Mouse (Mus musculus) hindbrain, embryonic 11.5 days (tissue): ENCODE measurements around the gene D930020B18Rik. TPM values are rescaled to one million over a fixed set of nuclear protein-coding genes. Genes with fewer than 3 reads are reported as not detected.

Experiments
- ATAC-seq: fragments of 200-750 bp; cut with Nextera tagmentation; 2 replicates; pipeline ENCODE4 v1.8.0; 2017; ENCODE audit warnings: mild to moderate bottlenecking, moderate TSS enrichment, moderate library complexity; ENCODE audit not compliant: low FRiP score
- DNase-seq: peaks from one replicate; pipeline ENCODE4 v3.0.0-alpha.2; 2015; ENCODE audit warnings: low spot score
- H3K27ac ChIP-seq: fragments of 300-500 bp; sonication (generic); 2 replicates; pipeline ENCODE4 v1.5.1; 2014; ENCODE audit warnings: mild to moderate bottlenecking, low read depth, low read length
- H3K27me3 ChIP-seq: fragments of 300-500 bp; sonication (generic); 2 replicates; pipeline ENCODE4 v1.6.1; 2014; ENCODE audit warnings: mild to moderate bottlenecking, low read length, moderate library complexity, mixed read lengths; ENCODE audit not compliant: control insufficient read depth, insufficient read depth
- H3K36me3 ChIP-seq: fragments of 300-500 bp; sonication (generic); 2 replicates; pipeline ENCODE4 v1.6.1; 2014; ENCODE audit warnings: mild to moderate bottlenecking, low read length, moderate library complexity, mixed read lengths; ENCODE audit not compliant: control insufficient read depth, insufficient read depth
- H3K4me1 ChIP-seq: fragments of 300-500 bp; sonication (generic); replicated peaks from 2 replicates; pipeline ENCODE4 v1.6.1; 2014; ENCODE audit warnings: low read length, mixed read lengths; ENCODE audit not compliant: control insufficient read depth, insufficient read depth
- H3K4me2 ChIP-seq: fragments of 300-500 bp; sonication (generic); replicated peaks from 2 replicates; pipeline ENCODE4 v1.6.1; 2014; ENCODE audit warnings: mild to moderate bottlenecking, low read depth, low read length
- H3K4me3 ChIP-seq: fragments of 300-500 bp; sonication (generic); 2 replicates; pipeline ENCODE4 v1.5.1; 2014; ENCODE audit warnings: low read depth, low read length
- H3K9ac ChIP-seq: fragments of 300-500 bp; sonication (generic); 2 replicates; pipeline ENCODE4 v1.6.1; 2014; ENCODE audit warnings: low read depth, low read length
- H3K9me3 ChIP-seq: fragments of 300-500 bp; sonication (generic); 2 replicates; pipeline ENCODE4 v1.6.1; 2016; ENCODE audit warnings: low read length; ENCODE audit not compliant: control insufficient read depth
- WGBS: fragments of 180-500 bp; shearing (Covaris S2); extraction: QIAGEN DNeasy Blood & Tissue Kit; methylation state at CpG from one replicate; pipeline ENCODE4 v1.1.7; 2014; 5-methylcytosine and 5-hydroxymethylcytosine counted together
- polyA plus RNA-seq: library from polyadenylated mRNA; unstranded; fragments of >200 nt; fragmentation: Nextera tagmentation; extraction: Ambion mirVana; gene quantifications from 2 replicates; pipeline ENCODE4 v1.2.1, GENCODE M21; 2014

The D930020B18Rik gene
- polyA plus RNA-seq, 1 experiment from 2014 or later = 0.22 TPM

GRCm38 (mm10) chr10:121646294-121646693 is 4.9 kb downstream of the D930020B18Rik start:
- H3K27me3 ChIP-seq = peaks cover 21% of the 10 kb centered on the region
- H3K4me1 ChIP-seq = peaks cover 2% of the 10 kb centered on the region; the same call in 1 of the 2 replicates
- no peak overlapping the region for H3K9ac ChIP-seq
- DNase-seq (no peak), ATAC-seq (no peak)
- 77% methylated on average over 6 of the region's 6 CpGs for WGBS
- no peak overlapping the region for H3K4me3 ChIP-seq
- no peak overlapping the region for H3K4me2 ChIP-seq
- no peaks in the 10 kb centered on the region for H3K36me3 ChIP-seq
- H3K27ac ChIP-seq = no peak overlapping the region
- H3K9me3 ChIP-seq = no peaks in the 10 kb centered on the region

GRCm38 (mm10) chr10:121653079-121653478 is 11.7 kb downstream of the D930020B18Rik start:
- no peak for DNase-seq
- no peak overlapping the region for H3K4me3 ChIP-seq
- WGBS = 100% methylated on average over 1 of the region's 1 CpGs

GRCm38 (mm10) chr10:121655907-121656306 is 14.5 kb downstream of the D930020B18Rik start:
- no peak for DNase-seq
- no peak overlapping the region for H3K9ac ChIP-seq
- H3K9me3 ChIP-seq = no peaks in the 10 kb centered on the region
- H3K4me2 ChIP-seq = no peak overlapping the region
- ATAC-seq = no peak
- no peak overlapping the region for H3K4me3 ChIP-seq
- WGBS = 89% methylated on average over 4 of the region's 4 CpGs
- no peak overlapping the region for H3K27ac ChIP-seq
- no peaks in the 10 kb centered on the region for H3K27me3 ChIP-seq
- no peaks in the 10 kb centered on the region for H3K4me1 ChIP-seq
- H3K36me3 ChIP-seq = no peaks in the 10 kb centered on the region

More at GRCm38 (mm10) chr10:121653079-121653478, 11.7 kb downstream of the D930020B18Rik start:
- Histone ChIP-seq H3K4me1 (no peaks in the 10 kb centered on the region), H3K9ac (no peak overlapping the region), H3K27ac (no peak overlapping the region), H3K9me3 (no peaks in the 10 kb centered on the region), H3K4me2 (no peak overlapping the region), H3K36me3 (no peaks in the 10 kb centered on the region), H3K27me3 (no peaks in the 10 kb centered on the region)
- no peak for ATAC-seq

- DNase-seq (no peak), ATAC-seq (no peak)
- no peak overlapping the region for H3K9ac ChIP-seq
- H3K27ac ChIP-seq = no peak overlapping the region
- no peaks in the 10 kb centered on the region for H3K36me3 ChIP-seq
- no peak overlapping the region for H3K4me3 ChIP-seq
- H3K27me3 ChIP-seq = no peaks in the 10 kb centered on the region
- no peaks in the 10 kb centered on the region for H3K4me1 ChIP-seq
- 92% methylated on average over 2 of the region's 2 CpGs for WGBS
- H3K4me2 ChIP-seq = no peak overlapping the region
- H3K9me3 ChIP-seq = no peaks in the 10 kb centered on the region
Observed at GRCm38 (mm10) chr10:121662711-121663110, 21.3 kb downstream of the D930020B18Rik start.

- H3K4me1 ChIP-seq = no peaks in the 10 kb centered on the region
- H3K9me3 ChIP-seq = no peaks in the 10 kb centered on the region
- ATAC-seq = no peak
- H3K27ac ChIP-seq = no peak overlapping the region
- no peaks in the 10 kb centered on the region for H3K27me3 ChIP-seq
- no peak overlapping the region for H3K4me2 ChIP-seq
- DNase-seq = no peak
- WGBS = 56% methylated on average over 13 of the region's 13 CpGs
- H3K36me3 ChIP-seq = no peaks in the 10 kb centered on the region
- H3K4me3 ChIP-seq = no peak overlapping the region
- H3K9ac ChIP-seq = no peak overlapping the region
Observed at GRCm38 (mm10) chr10:121663599-121663998, 22.2 kb downstream of the D930020B18Rik start.

GRCm38 (mm10) chr10:121665631-121666145 is 24.3 kb downstream of the D930020B18Rik start:
- Histone ChIP-seq H3K27ac (no peak overlapping the region), H3K9ac (no peak overlapping the region), H3K27me3 (no peaks in the 10 kb centered on the region), H3K9me3 (no peaks in the 10 kb centered on the region), H3K4me1 (no peaks in the 10 kb centered on the region), H3K4me3 (no peak overlapping the region), H3K36me3 (no peaks in the 10 kb centered on the region), H3K4me2 (no peak overlapping the region)
- 84% methylated on average over 8 of the region's 8 CpGs for WGBS
- DNase-seq = no peak
- ATAC-seq = no peak

GRCm38 (mm10) chr10:121669103-121669502 is 27.7 kb downstream of the D930020B18Rik start:
- ATAC-seq (no peak), DNase-seq (no peak)
- no peaks in the 10 kb centered on the region for H3K36me3 ChIP-seq
- H3K9me3 ChIP-seq = no peaks in the 10 kb centered on the region
- H3K27me3 ChIP-seq = no peaks in the 10 kb centered on the region
- no peak overlapping the region for H3K4me3 ChIP-seq
- no peaks in the 10 kb centered on the region for H3K4me1 ChIP-seq
- H3K4me2 ChIP-seq = no peak overlapping the region
- 90% methylated on average over 10 of the region's 10 CpGs for WGBS
- no peak overlapping the region for H3K9ac ChIP-seq
- H3K27ac ChIP-seq = no peak overlapping the region

- no peaks in the 10 kb centered on the region for H3K4me1 ChIP-seq
- DNase-seq = no peak
- no peak overlapping the region for H3K4me2 ChIP-seq
- no peaks in the 10 kb centered on the region for H3K9me3 ChIP-seq
- no peak overlapping the region for H3K4me3 ChIP-seq
- no peak overlapping the region for H3K9ac ChIP-seq
- H3K27ac ChIP-seq = no peak overlapping the region
- H3K27me3 ChIP-seq = no peaks in the 10 kb centered on the region
- WGBS = 67% methylated on average over 7 of the region's 7 CpGs
- no peaks in the 10 kb centered on the region for H3K36me3 ChIP-seq
- no peak for ATAC-seq
Observed at GRCm38 (mm10) chr10:121677019-121677418, 35.6 kb downstream of the D930020B18Rik start.

- no peaks in the 10 kb centered on the region for H3K4me1 ChIP-seq
- no peak overlapping the region for H3K4me3 ChIP-seq
- DNase-seq (no peak), ATAC-seq (no peak)
- H3K27me3 ChIP-seq = no peaks in the 10 kb centered on the region
- no peak overlapping the region for H3K27ac ChIP-seq
- H3K9ac ChIP-seq = no peak overlapping the region
- no peaks in the 10 kb centered on the region for H3K9me3 ChIP-seq
- 86% methylated on average over 2 of the region's 2 CpGs for WGBS
- H3K36me3 ChIP-seq = no peaks in the 10 kb centered on the region
- no peak overlapping the region for H3K4me2 ChIP-seq
Observed at GRCm38 (mm10) chr10:121680902-121681301, 39.5 kb downstream of the D930020B18Rik start.
